Mouse (Mus musculus) cerebellum, adult 18-20 months (tissue): Measurements from ENCODE around the gene Pklr.

Source experiments
- DNase-seq, 2 experiments: peaks; one replicate each; pipeline ENCODE4 v3.0.0; 2021

Gene Pklr

DNA sequence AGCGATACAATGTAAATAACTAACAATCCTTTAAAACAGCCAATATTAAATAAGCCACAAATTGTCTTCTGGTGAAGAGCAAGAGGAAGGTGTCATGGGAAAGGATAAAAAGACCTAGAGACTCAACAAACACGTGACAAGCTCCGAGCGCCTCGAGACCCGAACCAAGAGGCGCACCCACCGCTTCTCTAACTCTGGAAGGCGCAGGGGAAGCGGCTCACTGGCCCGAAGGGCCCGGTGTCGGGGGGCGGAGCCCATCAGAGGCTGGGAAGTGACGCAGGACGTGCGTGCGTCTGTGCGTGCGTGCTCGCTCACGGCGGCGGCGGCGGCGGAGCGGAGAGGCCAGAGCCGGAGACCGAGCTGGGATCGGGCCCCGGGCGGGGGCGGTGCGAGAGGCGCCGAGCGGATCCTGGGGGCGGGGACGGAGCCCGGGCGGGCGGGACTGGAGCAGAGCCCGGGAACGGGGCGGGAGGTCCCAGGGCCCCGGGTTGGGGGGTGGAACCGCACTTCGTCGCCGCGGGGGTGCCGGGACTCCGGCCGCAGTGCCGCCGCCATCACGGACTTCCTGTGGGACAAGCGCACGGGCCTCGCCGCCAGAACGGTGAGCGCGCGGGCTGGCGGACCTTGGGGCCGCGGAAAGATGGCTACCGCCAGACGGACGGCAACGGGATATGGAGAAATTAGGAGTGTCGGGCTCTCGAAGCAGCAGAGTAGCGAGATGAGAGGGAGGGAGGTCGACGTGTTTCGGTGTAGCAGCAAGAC is 28.7 kb downstream of the Pklr start, which contains the start of gene Clk2:
TSS of gene Clk2 (plus strand) at position 290 of the 762 bp plus-strand sequence.
- DNase-seq = peak; percentile 96

DNA sequence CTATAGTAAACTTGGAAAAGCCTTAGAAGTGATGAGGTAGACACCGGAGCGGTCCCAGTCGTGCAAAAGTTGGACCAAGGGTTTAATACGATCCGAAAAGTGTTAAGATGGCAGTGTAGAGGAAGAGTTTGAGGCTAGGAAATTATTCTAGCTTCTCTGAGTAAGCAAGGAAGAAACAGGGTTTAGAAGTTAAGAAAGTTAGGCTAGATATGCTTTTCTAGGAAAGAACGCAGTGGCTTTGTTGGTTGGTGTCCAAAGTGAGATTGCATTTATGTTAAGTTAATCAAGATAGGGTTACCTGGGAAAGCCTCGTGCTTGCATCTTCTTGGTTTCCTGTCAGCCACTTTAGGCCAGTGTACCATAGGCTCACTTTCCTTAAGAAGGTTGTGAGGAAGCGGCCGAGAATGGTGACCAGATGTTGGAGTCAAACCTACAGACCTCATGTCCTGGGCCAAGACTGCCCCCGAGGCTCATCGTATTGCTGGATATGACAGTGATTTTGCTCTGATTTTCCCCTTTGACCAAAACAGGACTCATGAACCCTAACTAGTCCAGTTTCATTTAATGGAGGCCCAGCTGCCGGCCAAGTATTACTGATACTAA is 29.4 kb downstream of the Pklr start:
- DNase-seq = no peak

DNA sequence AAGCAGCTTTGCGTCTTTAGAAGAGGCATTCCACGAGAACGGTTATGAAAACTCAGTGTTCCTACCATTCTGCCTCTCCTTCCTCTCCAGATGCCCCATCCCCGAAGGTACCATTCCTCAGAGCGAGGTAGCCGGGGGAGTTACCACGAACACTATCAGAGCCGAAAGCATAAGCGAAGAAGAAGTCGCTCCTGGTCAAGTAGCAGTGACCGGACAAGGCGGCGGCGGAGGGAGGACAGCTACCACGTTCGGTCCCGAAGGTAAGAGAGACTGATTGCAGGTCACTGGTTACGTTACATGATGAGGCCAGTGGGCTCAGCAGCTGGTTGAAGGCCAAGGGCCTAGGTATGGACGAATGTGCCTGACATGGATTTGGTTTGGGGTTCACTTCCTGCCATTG is 31.0 kb downstream of the Pklr start:
- DNase-seq = no peak

GRCm38 (mm10) chr3:89174844-89175243 is 38.9 kb downstream of the Pklr start:
- no peak for DNase-seq

DNA sequence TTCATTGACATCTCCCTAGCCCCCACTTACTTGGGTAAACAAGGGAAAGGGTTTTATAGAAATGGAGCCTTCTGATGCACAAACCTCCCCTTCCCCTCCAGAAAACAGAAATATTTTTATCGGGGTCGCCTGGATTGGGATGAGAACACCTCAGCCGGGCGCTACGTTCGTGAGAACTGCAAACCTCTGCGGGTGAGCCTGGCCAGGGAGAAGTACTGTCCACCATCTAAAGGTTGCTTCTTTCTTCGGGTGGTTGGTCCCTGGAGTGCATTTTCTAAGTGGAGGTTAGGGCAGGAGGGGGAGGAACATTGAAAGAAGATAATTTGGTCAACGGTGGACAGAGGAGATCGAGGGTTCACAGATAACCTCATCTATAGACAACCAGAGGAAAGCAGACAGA is 39.6 kb downstream of the Pklr start:
- DNase-seq = no peak

DNA sequence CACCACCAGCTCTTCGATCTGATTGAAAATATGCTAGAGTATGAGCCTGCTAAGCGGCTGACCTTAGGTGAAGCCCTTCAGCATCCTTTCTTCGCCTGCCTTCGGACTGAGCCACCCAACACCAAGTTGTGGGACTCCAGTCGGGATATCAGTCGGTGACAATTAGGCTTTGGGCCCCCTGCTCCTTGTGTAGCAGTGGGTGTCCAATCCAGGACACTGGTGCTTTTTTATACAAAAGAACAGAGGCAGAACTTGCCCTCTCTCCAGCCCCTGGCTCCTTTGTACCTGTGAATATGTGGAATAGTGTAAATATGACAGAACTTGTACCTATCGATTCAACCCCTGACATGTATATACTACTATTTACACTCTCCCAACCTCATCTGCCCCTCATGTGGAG is 40.5 kb downstream of the Pklr start:
- DNase-seq = no peak

DNA sequence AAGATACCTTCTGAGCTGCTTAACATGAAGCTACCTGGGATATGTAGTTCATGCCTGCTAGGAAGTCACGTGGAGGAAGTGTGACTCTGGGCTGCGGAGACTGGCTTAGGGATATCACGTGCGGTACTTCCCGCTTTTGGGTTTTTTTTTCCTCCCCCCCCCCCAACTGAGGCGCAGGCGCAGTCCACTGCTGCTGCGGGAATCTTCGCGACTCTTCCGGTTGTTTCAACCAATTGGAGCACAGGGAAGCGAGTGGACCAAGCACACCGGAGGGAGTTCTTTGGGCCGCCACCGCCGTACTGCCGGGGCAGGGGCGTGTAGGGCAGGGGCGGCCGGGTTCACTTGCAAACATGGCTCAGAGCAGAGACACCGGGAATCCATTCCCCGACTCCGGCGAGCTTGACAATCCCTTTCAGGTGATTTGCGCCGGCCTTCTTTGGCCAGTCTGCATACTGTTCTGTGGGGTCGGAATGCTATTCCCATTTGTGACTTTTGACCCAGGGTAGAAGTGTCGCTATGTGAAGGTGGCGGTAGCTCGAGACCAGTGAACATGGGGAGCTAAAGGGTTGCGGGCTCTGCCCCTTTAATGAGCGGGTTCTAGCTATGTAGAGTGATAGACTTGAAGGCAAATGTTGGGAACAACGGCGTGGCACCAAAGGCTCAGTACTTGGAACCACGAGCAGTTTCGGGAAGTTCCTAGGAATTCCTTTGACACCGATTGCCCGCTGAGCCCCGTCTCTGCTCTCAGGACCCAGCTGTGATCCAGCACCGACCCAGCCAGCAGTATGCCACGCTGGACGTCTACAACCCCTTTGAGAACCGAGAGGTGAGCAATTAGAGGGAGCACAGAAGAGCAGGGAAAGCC is 41.5 kb downstream of the Pklr start, which contains the start of gene Scamp3:
TSS of gene Scamp3 (plus strand) at position 232 of the 865 bp plus-strand sequence.
- peak; percentile 83 to 91 for DNase-seq

DNA sequence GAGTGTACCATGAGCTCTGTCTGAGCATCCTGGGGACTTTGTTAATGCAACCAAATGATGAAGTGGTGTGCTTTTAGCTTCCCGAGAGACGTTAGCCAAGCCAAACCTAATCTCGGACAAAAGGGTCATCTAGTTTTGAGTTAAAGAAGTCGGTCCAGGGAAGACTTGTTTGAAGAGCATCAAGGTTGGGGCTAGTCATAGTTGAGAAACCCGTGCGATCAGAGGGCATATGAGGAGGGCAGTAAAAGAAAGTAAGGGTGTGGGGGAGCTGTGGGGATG is 42.1 kb downstream of the Pklr start:
- no peak for DNase-seq

DNA sequence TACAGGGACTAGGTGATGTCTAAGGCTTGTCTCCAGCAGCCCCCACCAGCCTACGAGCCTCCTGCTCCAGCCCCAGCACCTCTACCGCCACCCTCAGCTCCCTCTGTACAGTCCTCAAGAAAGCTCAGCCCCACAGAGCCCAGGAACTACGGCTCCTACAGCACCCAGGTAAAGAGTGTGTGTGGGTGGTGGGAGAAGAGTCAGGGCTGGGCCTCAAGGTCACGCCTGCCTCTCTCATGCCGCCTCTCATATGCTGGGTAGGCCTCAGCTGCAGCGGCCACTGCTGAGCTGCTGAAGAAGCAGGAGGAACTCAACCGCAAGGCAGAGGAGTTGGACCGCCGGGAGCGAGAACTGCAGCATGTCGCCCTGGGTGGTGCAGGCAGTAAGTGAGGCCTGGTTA is 43.1 kb downstream of the Pklr start:
- DNase-seq = no peak

GRCm38 (mm10) chr3:89181749-89182500 is 46.0 kb downstream of the Pklr start:
- DNase-seq = no peak

- DNase-seq = no peak
These were observed 46.7 kb downstream of the Pklr start for GRCm38 (mm10) chr3:89182531-89183057.

- DNase-seq = peak; percentile 88 to 95
These were observed 47.4 kb downstream of the Pklr start, which contains the start of gene Fam189b for GRCm38 (mm10) chr3:89183058-89183958. Fam189b (plus strand) TSS chr3:89183143.

GRCm38 (mm10) chr3:89183959-89184315 is 48.0 kb downstream of the Pklr start:
- no peak for DNase-seq

GRCm38 (mm10) chr3:89187197-89187596 is 51.3 kb downstream of the Pklr start:
- DNase-seq = no peak

GRCm38 (mm10) chr3:89187690-89188477 is 51.9 kb downstream of the Pklr start:
- DNase-seq = no peak

- DNase-seq = no peak
These were observed 52.5 kb downstream of the Pklr start for GRCm38 (mm10) chr3:89188478-89188875.

GRCm38 (mm10) chr3:89190436-89190835 is 54.5 kb downstream of the Pklr start:
- no peak for DNase-seq

- no peak for DNase-seq
These were observed 57.4 kb downstream of the Pklr start for GRCm38 (mm10) chr3:89193351-89193750.

DNA sequence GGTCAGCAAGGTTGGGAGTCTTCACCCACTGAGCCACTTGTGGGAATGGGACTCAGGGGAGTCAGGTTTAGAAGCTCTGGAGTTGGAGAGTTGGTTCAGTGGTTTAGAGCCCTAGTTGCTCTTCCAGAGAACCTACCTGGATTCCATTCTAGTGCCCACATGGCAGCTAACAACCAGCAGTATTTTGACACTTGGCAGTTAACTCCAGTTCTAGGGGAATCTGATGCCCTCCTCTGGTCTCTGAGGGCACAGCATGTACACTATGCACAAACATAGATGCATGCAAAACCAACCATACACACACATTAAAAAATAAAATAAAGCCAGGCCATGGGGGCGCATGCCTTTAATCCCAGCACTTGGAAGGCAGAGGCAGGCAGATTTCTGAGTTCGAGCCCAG is 57.9 kb downstream of the Pklr start:
- DNase-seq = no peak
